Mouse (Mus musculus) E14TG2a.4 (cell line): ENCODE results near the gene Gm28374.

Source experiments
- CTCF ChIP-seq: conservative IDR thresholded peaks from 2 replicates; pipeline ENCODE4 v1.5.1; 2014; ENCODE audit warnings: low read length
- NANOG ChIP-seq: IDR thresholded peaks from 2 replicates; pipeline ENCODE4 v1.6.1; 2014; ENCODE audit warnings: borderline replicate concordance, low read length, mixed read lengths
- POU5F1 ChIP-seq: IDR thresholded peaks from 2 replicates; pipeline ENCODE4 v1.6.1; 2014; ENCODE audit warnings: low read length, borderline replicate concordance

GRCm38 (mm10) chr19:6061021-6061533 is 21.0 kb downstream of the Gm28374 start, which contains the start of gene Znhit2:
- no peak for TF ChIP-seq CTCF
- TF ChIP-seq NANOG = no peak
- no peak for TF ChIP-seq POU5F1
